Mouse (Mus musculus) liver, embryonic 14.5 days (tissue): ENCODE data around the gene Gm2075.
"Not testable (repeated sequence)": the region's sequence is repeated elsewhere in the genome, so short reads cannot be mapped to it uniquely, and the experiment has no call there.

Experiments used
- CTCF ChIP-seq: IDR thresholded peaks from 2 replicates; pipeline ENCODE4 v1.5.1; 2016; ENCODE audit warnings: antibody characterized with exemption, low read depth, control low read depth
- EP300 ChIP-seq: IDR thresholded peaks from 2 replicates; pipeline ENCODE4 v1.6.1; 2016; ENCODE audit warnings: antibody characterized with exemption, low read depth

DNA sequence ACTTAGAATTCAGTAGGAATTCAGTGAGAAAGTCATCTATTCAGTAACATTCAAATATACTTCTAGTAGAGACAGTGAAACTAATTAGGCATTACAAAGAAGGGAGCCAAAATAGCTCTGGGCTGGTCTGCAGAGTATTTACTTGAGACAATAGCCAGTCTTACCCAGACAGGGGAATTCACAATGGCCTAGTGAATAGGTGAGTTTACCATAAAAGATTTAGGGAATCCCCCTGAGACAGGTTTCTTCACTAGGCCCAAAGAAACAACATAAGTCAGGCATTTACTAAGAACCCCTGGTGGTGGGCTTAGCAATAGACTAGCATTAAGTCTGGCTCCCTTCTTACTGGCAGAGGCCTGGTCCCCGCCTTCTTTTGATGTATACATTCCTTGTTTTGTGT lies 33.6 kb downstream of the Gm2075 start:
- TF ChIP-seq CTCF, EP300: not testable (repeated sequence)
